Mouse (Mus musculus) midbrain, embryonic 13.5 days (tissue): ENCODE measurements around the gene Polr2a. TPM values are rescaled to one million over a fixed set of nuclear protein-coding genes. Genes with fewer than 3 reads are reported as not detected.

Source experiments
- ATAC-seq: fragments of 200-750 bp; cut with Nextera tagmentation; 2 replicates; pipeline ENCODE4 v1.8.0; 2017; ENCODE audit warnings: mild to moderate bottlenecking, moderate TSS enrichment, moderate library complexity
- H3K27ac ChIP-seq: fragments of 300-500 bp; sonication (generic); 2 replicates; pipeline ENCODE4 v1.5.1; 2015; ENCODE audit warnings: inconsistent platforms, mild to moderate bottlenecking, moderate library complexity
- H3K27me3 ChIP-seq: fragments of 300-500 bp; sonication (generic); 2 replicates; pipeline ENCODE4 v1.6.1; 2015; ENCODE audit warnings: mild to moderate bottlenecking, inconsistent platforms
- H3K36me3 ChIP-seq: fragments of 300-500 bp; sonication (generic); 2 replicates; pipeline ENCODE4 v1.6.1; 2015; ENCODE audit warnings: mild to moderate bottlenecking, inconsistent platforms
- H3K4me1 ChIP-seq: fragments of 300-500 bp; sonication (generic); replicated peaks from 2 replicates; pipeline ENCODE4 v1.6.1; 2015; ENCODE audit warnings: inconsistent platforms
- H3K4me2 ChIP-seq: fragments of 300-500 bp; sonication (generic); replicated peaks from 2 replicates; pipeline ENCODE4 v1.6.1; 2015; ENCODE audit warnings: moderate library complexity, mild to moderate bottlenecking, inconsistent platforms
- H3K4me3 ChIP-seq: fragments of 300-500 bp; sonication (generic); replicated peaks from 2 replicates; pipeline ENCODE4 v1.5.1; 2015; ENCODE audit warnings: mild to moderate bottlenecking, inconsistent platforms
- H3K9ac ChIP-seq: fragments of 300-500 bp; sonication (generic); replicated peaks from 2 replicates; pipeline ENCODE4 v1.6.1; 2015; ENCODE audit warnings: mild to moderate bottlenecking, inconsistent platforms
- H3K9me3 ChIP-seq: fragments of 300-500 bp; sonication (generic); 2 replicates; pipeline ENCODE4 v1.6.1; 2016; ENCODE audit warnings: mild to moderate bottlenecking, inconsistent platforms
- WGBS: fragments of 180-500 bp; shearing (Covaris S2); methylation state at CpG from one replicate; pipeline ENCODE4 v1.1.7; 2015; 5-methylcytosine and 5-hydroxymethylcytosine counted together
- polyA plus RNA-seq: library from polyadenylated mRNA; unstranded; fragments of >200 nt; fragmentation: Nextera tagmentation; extraction: Ambion mirVana; gene quantifications from 2 replicates; pipeline ENCODE4 v1.2.1, GENCODE M21; 2015

Polr2a gene
- polyA plus RNA-seq, 1 experiment from 2014 or later = 24.9 TPM

DNA sequence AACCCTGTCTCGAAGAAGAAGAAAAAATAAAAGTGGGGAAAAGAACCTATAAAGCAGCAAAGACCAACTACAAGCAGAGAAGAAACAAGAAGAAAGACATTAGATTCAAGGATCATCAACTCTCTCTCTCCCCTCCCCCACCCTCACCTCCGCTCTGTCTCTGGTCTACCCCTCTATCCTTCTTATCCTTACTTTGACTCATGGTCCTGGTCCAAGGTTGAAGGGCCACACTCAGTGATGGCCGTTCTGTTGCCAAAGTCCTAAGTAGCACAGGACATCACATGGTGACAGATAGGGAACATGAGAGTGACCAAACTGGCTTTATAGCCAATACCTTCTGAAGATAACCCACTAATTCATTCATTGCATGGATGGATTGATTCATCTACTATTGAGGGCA, 61.0 kb downstream of the Polr2a start:
- Histone ChIP-seq H3K36me3 (no peaks in the 10 kb centered on the region), H3K4me3 (no peak overlapping the region), H3K4me1 (peaks cover 18% of the 10 kb centered on the region), H3K9ac (no peak overlapping the region), H3K27ac (no peak overlapping the region), H3K4me2 (no peak overlapping the region), H3K9me3 (no peaks in the 10 kb centered on the region), H3K27me3 (0 out of 2 replicates have a peak, but pooled peaks cover 8% of the 10 kb centered on the region)
- WGBS = 90% methylated on average over 3 of the region's 3 CpGs
- ATAC-seq = no peak

- ATAC-seq = 0 out of 2 replicates have a peak, but pooled peaks have one; percentile 62
- Histone ChIP-seq H3K27ac (no peak within 1 kb of the TSS), H3K9ac (peak within 1 kb of the TSS; percentile 80), H3K4me1 (peaks cover 18% of the 10 kb centered on the region), H3K4me3 (peak within 1 kb of the TSS; percentile 47), H3K4me2 (peak within 1 kb of the TSS; percentile 89), H3K36me3 (no peaks in the 10 kb centered on the region), H3K9me3 (no peaks in the 10 kb centered on the region), H3K27me3 (0 out of 2 replicates have a peak, but pooled peaks cover 8% of the 10 kb centered on the region)
- 2% methylated on average over 41 of the region's 41 CpGs for whole genome bisulfite sequencing
These were observed 62.9 kb downstream of the Polr2a start, which contains the start of the genes Tnfsf12 and Tnfsfm13 for GRCm38 (mm10) chr11:69695361-69696181. Gene Tnfsf12 (minus strand): TSS chr11:69695849. Gene Tnfsfm13 (minus strand): TSS chr11:69696098.

- Histone ChIP-seq H3K9me3 (no peaks in the 10 kb centered on the region), H3K27me3 (0 out of 2 replicates have a peak, but pooled peaks cover 8% of the 10 kb centered on the region), H3K4me3 (peak overlapping the region; percentile 47), H3K9ac (peak overlapping the region; percentile 80; the same call in 1 of the 2 replicates), H3K27ac (no peak overlapping the region), H3K36me3 (no peaks in the 10 kb centered on the region), H3K4me1 (peaks cover 18% of the 10 kb centered on the region), H3K4me2 (peak overlapping the region; percentile 89)
- 0 out of 2 replicates have a peak, but pooled peaks have one; percentile 24 for ATAC-seq
- WGBS = 38% methylated on average over 6 of the region's 6 CpGs
These were observed 63.4 kb downstream of the Polr2a start for GRCm38 (mm10) chr11:69695046-69695360.

GRCm38 (mm10) chr11:69693421-69693965, 64.9 kb downstream of the Polr2a start:
- no peak for ATAC-seq
- H3K4me2 ChIP-seq = no peak overlapping the region
- peaks cover 18% of the 10 kb centered on the region for H3K4me1 ChIP-seq
- H3K27ac ChIP-seq = no peak overlapping the region
- H3K36me3 ChIP-seq = no peaks in the 10 kb centered on the region
- H3K4me3 ChIP-seq = no peak overlapping the region
- no peaks in the 10 kb centered on the region for H3K9me3 ChIP-seq
- H3K9ac ChIP-seq = no peak overlapping the region
- 50% methylated on average over 11 of the region's 11 CpGs for WGBS
- 0 out of 2 replicates have a peak, but pooled peaks cover 8% of the 10 kb centered on the region for H3K27me3 ChIP-seq

DNA sequence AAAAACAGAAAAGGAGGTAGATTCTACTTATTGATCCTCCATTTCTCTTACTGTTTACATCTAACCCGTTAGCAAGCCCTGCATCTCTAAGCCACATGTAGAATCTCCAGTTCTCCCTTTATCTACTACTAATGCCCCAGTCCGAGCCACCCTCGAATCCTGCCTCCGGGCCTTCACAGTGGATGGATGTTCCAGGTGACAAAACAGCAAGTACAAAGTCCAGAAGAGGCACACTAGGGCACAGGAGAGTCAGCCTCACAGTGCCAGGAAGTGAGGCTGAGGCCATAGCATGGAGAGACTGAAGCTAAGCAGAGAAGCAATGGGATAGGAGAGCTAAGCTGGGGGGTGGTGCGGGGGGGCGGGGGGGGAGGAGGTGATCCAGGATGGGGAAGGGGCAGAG, 65.6 kb downstream of the Polr2a start:
- H3K27ac ChIP-seq = no peak overlapping the region

DNA sequence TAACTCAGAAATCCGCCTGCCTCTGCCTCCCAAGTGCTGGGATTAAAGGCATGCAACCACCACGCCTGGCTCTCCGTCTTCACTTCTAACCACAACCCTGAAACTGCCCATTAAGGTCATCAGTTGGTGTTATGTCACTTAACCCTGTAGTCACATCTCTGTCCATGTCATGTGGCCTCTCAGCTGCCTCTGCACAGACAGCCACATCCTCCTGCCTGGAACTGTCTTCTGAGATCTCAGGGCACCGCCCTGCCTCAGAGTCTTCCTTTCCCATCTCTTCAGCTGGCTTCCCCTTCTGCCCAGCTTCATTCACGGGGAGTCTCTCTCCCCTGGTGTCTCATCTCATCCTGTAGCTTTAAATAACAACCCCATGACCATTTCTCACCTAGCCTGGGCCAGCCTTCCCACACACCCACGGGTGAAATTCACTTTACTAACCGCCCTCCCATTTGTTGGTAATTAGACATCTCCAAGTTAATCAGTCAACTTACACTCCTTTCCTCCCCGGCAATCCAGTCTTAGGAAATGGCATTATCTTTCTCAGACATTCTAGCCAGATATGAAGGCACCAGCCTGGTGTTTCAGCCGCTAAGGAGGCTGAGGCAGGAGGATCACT, 66.1 kb downstream of the Polr2a start:
- no peaks in the 10 kb centered on the region for H3K36me3 ChIP-seq
- peaks cover 18% of the 10 kb centered on the region for H3K4me1 ChIP-seq
- ATAC-seq = no peak
- no peak overlapping the region for H3K9ac ChIP-seq
- H3K27ac ChIP-seq = no peak overlapping the region
- no peak overlapping the region for H3K4me3 ChIP-seq
- H3K27me3 ChIP-seq = 0 out of 2 replicates have a peak, but pooled peaks cover 9% of the 10 kb centered on the region
- WGBS = 85% methylated on average over 9 of the region's 9 CpGs
- H3K4me2 ChIP-seq = no peak overlapping the region
- no peaks in the 10 kb centered on the region for H3K9me3 ChIP-seq

More for the DNA sequence above, 65.6 kb downstream of the Polr2a start:
- 78% methylated on average over 6 of the region's 6 CpGs for WGBS
- Histone ChIP-seq H3K9ac (no peak overlapping the region), H3K9me3 (no peaks in the 10 kb centered on the region), H3K27me3 (0 out of 2 replicates have a peak, but pooled peaks cover 8% of the 10 kb centered on the region), H3K4me3 (no peak overlapping the region), H3K4me2 (no peak overlapping the region), H3K4me1 (peaks cover 18% of the 10 kb centered on the region), H3K36me3 (no peaks in the 10 kb centered on the region)
- no peak for ATAC-seq

DNA sequence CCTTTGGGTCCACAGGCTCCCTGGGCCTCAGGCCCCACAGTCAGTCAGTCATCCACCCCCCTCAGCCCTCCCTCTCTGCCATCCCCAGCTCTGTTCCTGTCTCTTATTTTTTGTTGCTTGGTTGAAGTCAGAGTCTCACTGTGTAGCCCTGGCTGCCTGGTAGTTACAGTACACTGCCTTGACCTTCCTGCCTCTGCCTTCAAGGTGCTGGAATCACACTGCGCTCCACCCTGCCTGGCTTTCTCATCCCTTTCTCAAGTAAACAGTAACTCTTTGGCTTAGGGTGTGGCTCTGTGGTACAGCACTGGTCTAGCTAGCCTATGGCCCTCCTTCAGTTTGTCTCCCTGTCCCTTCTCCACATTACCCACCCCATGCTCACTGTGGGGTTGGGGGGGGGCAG, 68.5 kb downstream of the Polr2a start:
- peaks cover 11% of the 10 kb centered on the region; the same call in 1 of the 2 replicates for H3K4me1 ChIP-seq
- H3K27me3 ChIP-seq = peaks cover 13% of the 10 kb centered on the region; the same call in 1 of the 2 replicates
- no peaks in the 10 kb centered on the region for H3K9me3 ChIP-seq
- no peak overlapping the region; the same call in 1 of the 2 replicates for H3K9ac ChIP-seq
- 92% methylated on average over 1 of the region's 1 CpGs for WGBS
- H3K4me2 ChIP-seq = no peak overlapping the region
- no peak overlapping the region for H3K4me3 ChIP-seq
- no peaks in the 10 kb centered on the region for H3K36me3 ChIP-seq
- H3K27ac ChIP-seq = no peak overlapping the region
- no peak for ATAC-seq

DNA sequence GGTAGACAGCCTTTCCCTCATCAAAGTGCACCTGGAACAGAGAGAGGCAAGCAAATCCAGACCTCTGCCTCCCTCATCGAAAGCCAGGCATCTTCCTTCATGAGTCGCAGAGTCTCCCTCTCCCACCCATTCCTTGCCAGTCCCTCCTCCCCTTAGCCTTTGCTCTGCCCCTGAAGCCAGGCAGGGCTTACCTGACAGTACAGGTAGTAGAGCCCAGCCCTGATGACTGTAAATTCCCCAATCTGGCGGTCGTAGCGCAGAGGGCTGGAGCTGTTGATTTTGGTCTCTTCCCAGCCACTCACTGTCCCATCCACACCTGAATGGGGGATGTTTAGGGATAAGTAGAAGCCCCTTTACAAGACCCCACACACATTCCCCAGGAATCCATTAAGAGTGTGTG, 71.4 kb downstream of the Polr2a start:
- 56% methylated on average over 5 of the region's 5 CpGs for WGBS
- H3K9ac ChIP-seq = peak overlapping the region; percentile 44; the same call in 1 of the 2 replicates
- ATAC-seq = no peak

GRCm38 (mm10) chr11:69686377-69686776, 72.1 kb downstream of the Polr2a start:
- Histone ChIP-seq H3K4me3 (no peak overlapping the region), H3K36me3 (no peaks in the 10 kb centered on the region), H3K9ac (peak overlapping the region; percentile 28; the same call in 1 of the 2 replicates), H3K4me1 (peaks cover 18% of the 10 kb centered on the region), H3K9me3 (no peaks in the 10 kb centered on the region), H3K4me2 (no peak overlapping the region), H3K27me3 (peaks cover 13% of the 10 kb centered on the region; the same call in 1 of the 2 replicates), H3K27ac (no peak overlapping the region)
- 14% methylated on average over 4 of the region's 4 CpGs for WGBS
- no peak for ATAC-seq

More for the DNA sequence above, 71.4 kb downstream of the Polr2a start:
- Histone ChIP-seq H3K4me2 (no peak overlapping the region), H3K36me3 (no peaks in the 10 kb centered on the region), H3K9me3 (no peaks in the 10 kb centered on the region), H3K4me3 (no peak overlapping the region), H3K27ac (no peak overlapping the region), H3K4me1 (peaks cover 18% of the 10 kb centered on the region), H3K27me3 (peaks cover 13% of the 10 kb centered on the region; the same call in 1 of the 2 replicates)

DNA sequence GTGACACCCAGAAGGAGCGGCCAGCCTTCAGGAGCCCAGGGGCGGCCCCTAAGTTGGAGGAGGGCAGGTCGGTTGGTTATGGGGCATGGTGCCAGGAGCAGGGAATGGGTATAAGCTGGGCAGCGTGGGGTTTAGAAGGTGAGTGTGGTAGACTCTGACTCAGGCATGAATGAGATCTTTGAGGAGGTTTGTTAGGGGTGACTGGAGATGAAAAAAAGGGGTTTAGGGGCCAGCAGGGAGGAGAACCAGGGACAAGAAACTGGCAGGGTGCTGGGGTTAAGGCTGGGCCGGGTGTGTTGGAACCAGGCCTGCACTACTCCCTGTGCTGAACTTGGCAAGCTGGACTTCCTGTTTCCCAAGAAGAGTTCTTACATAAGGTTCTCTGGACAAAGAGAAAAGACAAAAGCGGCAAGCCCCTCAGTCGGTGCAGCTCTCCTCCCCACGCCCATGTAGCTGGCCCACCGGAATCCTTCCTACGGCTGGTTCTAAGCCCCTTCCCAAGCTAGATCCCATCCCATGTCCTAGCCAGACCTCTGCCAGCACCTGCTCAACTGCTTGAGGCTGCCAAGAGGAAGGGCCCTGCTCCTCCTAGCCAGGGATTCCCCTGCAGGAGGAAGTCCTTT, 72.8 kb downstream of the Polr2a start, which contains the start of gene Tnfsf13:
TSS of gene Tnfsf13 (minus strand) at position 259 of the 623 bp plus-strand sequence.
- peak within 1 kb of the TSS; percentile 28; the same call in 1 of the 2 replicates for H3K9ac ChIP-seq
- no peaks in the 10 kb centered on the region for H3K9me3 ChIP-seq
- H3K36me3 ChIP-seq = no peaks in the 10 kb centered on the region
- peaks cover 13% of the 10 kb centered on the region; the same call in 1 of the 2 replicates for H3K27me3 ChIP-seq
- no peak within 1 kb of the TSS for H3K27ac ChIP-seq
- no peak within 1 kb of the TSS for H3K4me2 ChIP-seq
- H3K4me3 ChIP-seq = no peak within 1 kb of the TSS
- H3K4me1 ChIP-seq = peaks cover 24% of the 10 kb centered on the region
- no peak for ATAC-seq
- 55% methylated on average over 10 of the region's 10 CpGs for WGBS

- Histone ChIP-seq H3K36me3 (peaks cover 5% of the 10 kb centered on the region), H3K27me3 (peaks cover 13% of the 10 kb centered on the region; the same call in 1 of the 2 replicates), H3K9ac (no peak overlapping the region; the same call in 1 of the 2 replicates), H3K4me1 (peaks cover 31% of the 10 kb centered on the region), H3K4me3 (no peak overlapping the region), H3K27ac (no peak overlapping the region), H3K4me2 (no peak overlapping the region), H3K9me3 (no peaks in the 10 kb centered on the region)
- 80% methylated on average over 6 of the region's 6 CpGs for WGBS
- ATAC-seq = no peak
These were observed 73.5 kb downstream of the Polr2a start for GRCm38 (mm10) chr11:69684936-69685335.
